Mouse (Mus musculus) adrenal gland, adult 2 months (tissue): ENCODE results near the gene Pole2. TPM values are rescaled to one million over a fixed set of nuclear protein-coding genes. Genes with fewer than 3 reads are reported as not detected.

Experiments
- DNase-seq: peaks from one replicate; pipeline ENCODE4 v3.0.0; 2021
- polyA plus RNA-seq: library from polyadenylated mRNA; depleted of rRNA; stranded (reverse); fragments of >200 nt; gene quantifications from 2 replicates; pipeline ENCODE4 v1.2.3, GENCODE M21; 2012
- total RNA-seq, 2 experiments: library from RNA; stranded (reverse); gene quantifications; 2 replicates each; pipeline ENCODE4 v1.2.3; 2021

Gene Pole2
- total and polyA plus RNA-seq, 3 experiments: 0.76 to 3.8 (median 1.4) TPM

- no peak for DNase-seq
Measured at GRCm38 (mm10) chr12:69210056-69210979, 17.7 kb downstream of the Pole2 start.

DNA sequence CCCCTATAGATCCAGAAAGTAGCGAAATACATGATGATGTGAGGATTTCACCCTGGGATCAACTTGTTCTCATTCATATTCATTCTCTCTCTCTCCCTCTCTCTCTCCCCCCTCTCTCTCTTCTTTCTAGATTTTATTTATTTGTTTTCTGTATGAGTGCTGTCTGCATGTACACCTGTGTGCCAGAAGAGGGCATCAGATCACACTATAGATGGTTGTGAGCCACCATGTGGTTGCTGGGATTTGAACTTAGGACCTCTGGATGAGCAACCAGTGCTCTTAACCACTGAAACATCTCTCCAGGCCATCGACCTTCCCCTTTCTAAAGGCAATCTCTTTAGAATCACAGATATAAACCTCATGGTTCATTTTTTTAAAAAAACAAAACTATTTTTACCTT is 19.5 kb downstream of the Pole2 start:
- DNase-seq: no peak

DNA sequence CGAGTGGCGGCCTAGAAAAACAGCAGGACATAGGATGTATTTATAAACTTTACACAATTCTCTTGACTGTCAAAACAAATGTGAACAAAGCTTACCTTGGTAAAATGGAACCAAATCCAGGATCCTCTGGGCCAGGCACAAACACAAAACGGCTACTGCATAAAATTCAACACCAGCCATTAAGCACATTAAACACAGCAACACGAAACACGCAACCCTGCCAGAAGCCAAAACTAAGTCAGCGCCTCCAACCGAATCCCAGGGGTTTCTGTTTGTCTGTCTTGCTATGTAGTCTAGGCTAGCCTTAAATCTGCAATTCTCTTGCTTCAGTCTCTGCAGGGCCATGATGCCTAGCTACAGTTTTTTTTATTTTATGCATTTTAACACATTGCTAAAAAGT is 20.1 kb downstream of the Pole2 start:
- DNase-seq: no peak

GRCm38 (mm10) chr12:69207396-69207795 is 20.6 kb downstream of the Pole2 start:
- DNase-seq: no peak

GRCm38 (mm10) chr12:69204052-69204833 is 23.8 kb downstream of the Pole2 start, which contains the start of gene Gm49384:
Gm49384 (minus strand) TSS chr12:69204267.
- no peak for DNase-seq

GRCm38 (mm10) chr12:69198985-69199384 is 29.0 kb downstream of the Pole2 start:
- no peak for DNase-seq

- DNase-seq: peak; percentile 89
Measured at GRCm38 (mm10) chr12:69198164-69198535, 29.8 kb downstream of the Pole2 start, which contains the start of gene Dnaaf2. Dnaaf2 (minus strand) TSS chr12:69198429.

DNA sequence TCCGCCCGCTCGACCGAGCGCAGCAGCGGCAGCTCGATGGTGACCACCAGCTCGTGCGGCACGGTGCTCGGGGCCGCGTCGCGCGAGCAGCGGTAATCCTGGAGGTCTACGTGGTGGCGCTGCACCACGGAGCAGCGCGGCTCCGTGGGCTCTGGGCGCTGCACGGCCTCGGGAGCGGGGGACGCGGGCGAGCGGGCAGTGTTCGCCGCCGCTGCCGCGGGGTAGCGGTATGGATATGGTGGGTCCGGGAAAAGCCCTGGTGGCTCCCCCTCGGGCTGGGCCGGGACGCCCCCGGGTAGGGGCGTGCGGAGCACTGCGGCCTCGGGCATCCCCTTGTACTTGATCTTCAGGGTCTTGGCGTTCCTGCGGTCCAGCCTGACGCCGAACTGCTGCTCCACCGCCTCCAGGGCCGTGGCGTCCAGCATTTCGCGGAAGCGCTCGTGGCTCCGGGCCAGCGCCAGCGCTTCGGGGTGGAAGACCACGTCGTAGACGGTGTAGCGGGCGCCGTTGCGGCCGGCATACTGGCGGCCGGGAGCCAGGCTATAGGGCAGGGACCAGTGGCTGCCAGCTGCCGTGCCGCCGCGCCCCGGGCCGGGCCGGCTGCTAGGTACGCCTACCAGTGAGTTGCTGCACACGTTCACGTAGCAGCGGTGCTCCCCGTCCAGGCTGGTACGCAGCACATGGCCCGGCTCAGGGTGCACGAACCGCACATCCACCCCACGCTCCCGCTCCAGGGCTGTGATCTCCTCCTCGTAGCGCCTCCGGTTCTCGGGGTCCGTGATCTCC is 30.4 kb downstream of the Pole2 start:
- peak; percentile 76 for DNase-seq

- DNase-seq: peak; percentile 81
Measured at GRCm38 (mm10) chr12:69196444-69197377, 31.3 kb downstream of the Pole2 start, which contains the start of gene Gm49383. Gm49383 (minus strand) TSS chr12:69197104.

GRCm38 (mm10) chr12:69192637-69193036 is 35.4 kb downstream of the Pole2 start:
- no peak for DNase-seq

DNA sequence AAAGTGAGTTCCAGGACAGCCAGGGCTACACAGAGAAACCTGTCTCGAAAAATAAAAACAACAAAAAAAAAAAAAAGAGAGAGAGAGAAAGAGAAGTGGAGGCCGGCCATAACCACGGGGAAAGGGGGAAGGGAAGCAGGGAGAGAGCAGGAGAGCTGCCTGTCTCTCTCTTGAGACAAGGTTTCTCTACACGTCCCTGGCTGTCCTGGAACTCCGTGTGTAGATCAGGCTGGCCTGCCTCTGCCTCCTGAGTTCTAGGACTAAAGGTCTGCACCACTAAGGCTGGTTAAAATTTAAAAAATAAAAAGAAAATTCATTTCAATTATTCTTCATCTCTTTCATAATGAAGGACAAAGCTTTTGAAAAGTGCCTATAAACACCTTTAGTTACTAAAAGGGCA is 36.6 kb downstream of the Pole2 start:
- no peak for DNase-seq

DNA sequence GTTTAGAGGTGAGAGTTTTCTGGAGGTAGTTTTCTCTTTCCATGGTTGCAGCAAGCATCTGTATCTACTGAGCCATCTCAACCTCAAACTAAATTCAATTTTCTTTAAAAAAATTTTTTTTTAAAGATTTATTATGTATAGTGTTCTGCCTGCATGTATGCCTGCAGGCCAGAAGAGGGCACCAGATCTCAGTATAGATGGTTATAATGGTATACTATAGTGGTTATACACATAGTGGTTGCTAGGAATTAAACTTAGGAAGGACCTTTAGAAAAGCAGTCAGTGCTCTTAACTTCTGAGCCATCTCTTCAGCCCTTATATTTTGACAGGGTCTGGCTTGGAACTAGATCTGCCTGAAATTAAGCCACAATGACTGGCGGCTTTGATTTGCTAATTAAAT is 37.5 kb downstream of the Pole2 start:
- no peak for DNase-seq

- DNase-seq: no peak
Measured at GRCm38 (mm10) chr12:69190074-69190473, 37.9 kb downstream of the Pole2 start.

DNA sequence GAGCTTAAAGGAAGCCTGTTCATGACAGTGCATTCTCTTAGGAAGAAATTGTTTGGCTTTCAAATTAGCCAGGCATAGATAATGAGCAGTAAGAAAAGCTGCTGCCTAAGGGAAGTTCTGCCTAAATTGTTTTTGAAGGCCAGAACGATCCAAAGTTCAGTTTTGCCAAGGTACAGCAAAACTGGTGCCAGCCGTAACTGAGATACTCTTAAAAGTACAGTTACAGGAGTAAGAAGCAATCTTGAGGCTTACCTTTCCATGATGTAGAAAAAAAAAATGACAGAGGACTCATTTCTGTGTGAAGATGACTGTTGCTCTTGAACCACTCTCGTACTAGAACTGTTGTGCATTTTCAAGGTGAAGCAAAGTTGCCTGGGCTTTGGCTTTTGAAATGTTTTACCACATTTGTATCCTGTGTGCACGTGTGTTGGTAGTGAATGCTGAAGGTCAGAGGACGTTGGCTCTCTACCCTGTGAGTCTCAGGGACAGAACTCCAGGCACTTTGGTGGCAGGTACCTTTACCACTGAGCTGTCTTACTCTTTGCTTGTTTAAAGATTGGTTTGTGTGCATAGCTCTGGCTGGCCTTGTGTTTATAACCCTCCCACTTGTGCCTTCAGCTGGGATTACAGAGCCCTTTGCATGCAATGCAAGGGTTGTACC is 41.1 kb downstream of the Pole2 start:
- DNase-seq: peak; percentile 17

DNA sequence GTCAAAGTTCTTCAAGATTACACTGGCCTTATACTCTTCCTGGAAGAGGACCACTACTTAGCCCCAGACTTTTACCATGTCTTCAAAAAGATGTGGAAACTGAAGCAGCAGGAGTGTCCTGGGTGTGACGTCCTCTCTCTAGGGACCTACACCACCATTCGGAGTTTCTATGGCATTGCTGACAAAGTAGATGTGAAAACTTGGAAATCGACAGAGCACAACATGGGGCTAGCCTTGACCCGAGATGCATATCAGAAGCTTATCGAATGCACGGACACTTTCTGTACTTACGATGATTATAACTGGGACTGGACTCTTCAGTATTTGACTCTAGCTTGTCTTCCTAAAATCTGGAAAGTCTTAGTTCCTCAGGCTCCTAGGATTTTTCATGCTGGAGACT is 42.6 kb downstream of the Pole2 start:
- no peak for DNase-seq

GRCm38 (mm10) chr12:69184342-69185295 is 43.4 kb downstream of the Pole2 start:
- DNase-seq: peak; percentile 81

GRCm38 (mm10) chr12:69183583-69184308 is 44.2 kb downstream of the Pole2 start, which contains the start of the genes Rpl36al and Mgat2:
Rpl36al (minus strand) TSS chr12:69184083.
Mgat2 (plus strand) TSS chr12:69184157.
- DNase-seq: peak; percentile 99

- DNase-seq: no peak
Measured at GRCm38 (mm10) chr12:69181800-69182199, 46.2 kb downstream of the Pole2 start.
